Mouse (Mus musculus): ENCODE measurements around the gene Tmco5. TPM values are rescaled to one million over a fixed set of nuclear protein-coding genes. Genes with fewer than 3 reads are reported as not detected.

Tmco5 gene
- polyA plus RNA-seq, 1 experiment, result 284 TPM

GRCm38 (mm10) chr2:116858703-116859102, 19.8 kb upstream of the Tmco5 start:
- no peaks in the 10 kb centered on the region for H3K4me1 ChIP-seq (ENCODE audit: control insufficient read depth, insufficient read depth, low read length)
- TF ChIP-seq POLR2A (IDR thresholded peaks at IDR 0.05; ENCODE audit: control insufficient read depth, low read depth, low read length) (no peak), CTCF (IDR thresholded peaks at IDR 0.05; ENCODE audit: control insufficient read depth, insufficient read depth, insufficient replicate concordance, low read depth, low read length) (no peak)

GRCm38 (mm10) chr2:116876955-116877615, 1.4 kb upstream of the Tmco5 start:
- H3K27ac ChIP-seq (ENCODE audit: control insufficient read depth, insufficient read depth, low read depth, low read length), result no peak overlapping the region
- no peak for TF ChIP-seq POLR2A (IDR thresholded peaks at IDR 0.05; ENCODE audit: control insufficient read depth, low read depth, low read length)
- peaks cover 2% of the 10 kb centered on the region for H3K4me1 ChIP-seq (ENCODE audit: control insufficient read depth, insufficient read depth, low read length)
- no peaks in the 10 kb centered on the region for H3K27me3 ChIP-seq (ENCODE audit: control insufficient read depth, insufficient read depth, low read length)
- peak overlapping the region; percentile 84 for H3K4me3 ChIP-seq (ENCODE audit: control insufficient read depth, low read depth, low read length)
- no peaks in the 10 kb centered on the region for H3K36me3 ChIP-seq (ENCODE audit: control insufficient read depth, insufficient read depth, low read length)

More at GRCm38 (mm10) chr2:116858703-116859102, 19.8 kb upstream of the Tmco5 start:
- no peaks in the 10 kb centered on the region for H3K36me3 ChIP-seq (ENCODE audit: control insufficient read depth, insufficient read depth, low read length)
- H3K27ac ChIP-seq (ENCODE audit: control insufficient read depth, insufficient read depth, low read depth, low read length), result no peak overlapping the region
- H3K4me3 ChIP-seq (ENCODE audit: control insufficient read depth, low read depth, low read length), result no peak overlapping the region
- no peaks in the 10 kb centered on the region for H3K27me3 ChIP-seq (ENCODE audit: control insufficient read depth, insufficient read depth, low read length)

- peaks cover 2% of the 10 kb centered on the region for H3K4me1 ChIP-seq (ENCODE audit: control insufficient read depth, insufficient read depth, low read length)
- H3K27ac ChIP-seq (ENCODE audit: control insufficient read depth, insufficient read depth, low read depth, low read length), result no peak overlapping the region
- H3K36me3 ChIP-seq (ENCODE audit: control insufficient read depth, insufficient read depth, low read length), result no peaks in the 10 kb centered on the region
- no peak for TF ChIP-seq POLR2A (IDR thresholded peaks at IDR 0.05; ENCODE audit: control insufficient read depth, low read depth, low read length)
- no peak for TF ChIP-seq CTCF (IDR thresholded peaks at IDR 0.05; ENCODE audit: control insufficient read depth, insufficient read depth, insufficient replicate concordance, low read depth, low read length)
- no peaks in the 10 kb centered on the region for H3K27me3 ChIP-seq (ENCODE audit: control insufficient read depth, insufficient read depth, low read length)
- H3K4me3 ChIP-seq (ENCODE audit: control insufficient read depth, low read depth, low read length), result peak overlapping the region; percentile 38
Observed at GRCm38 (mm10) chr2:116879730-116880129, 1.2 kb downstream of the Tmco5 start.

- no peaks in the 10 kb centered on the region for H3K27me3 ChIP-seq (ENCODE audit: control insufficient read depth, insufficient read depth, low read length)
- no peak for TF ChIP-seq CTCF (IDR thresholded peaks at IDR 0.05; ENCODE audit: control insufficient read depth, insufficient read depth, insufficient replicate concordance, low read depth, low read length)
- TF ChIP-seq POLR2A (IDR thresholded peaks at IDR 0.05; ENCODE audit: control insufficient read depth, low read depth, low read length), result no peak
- no peak overlapping the region for H3K27ac ChIP-seq (ENCODE audit: control insufficient read depth, insufficient read depth, low read depth, low read length)
- no peaks in the 10 kb centered on the region for H3K36me3 ChIP-seq (ENCODE audit: control insufficient read depth, insufficient read depth, low read length)
- peaks cover 2% of the 10 kb centered on the region for H3K4me1 ChIP-seq (ENCODE audit: control insufficient read depth, insufficient read depth, low read length)
- no peak overlapping the region for H3K4me3 ChIP-seq (ENCODE audit: control insufficient read depth, low read depth, low read length)
Observed at GRCm38 (mm10) chr2:116893316-116893987, 15.0 kb downstream of the Tmco5 start.

GRCm38 (mm10) chr2:116893988-116894363, 15.5 kb downstream of the Tmco5 start:
- no peak; the same call in 1 of the 2 replicates for TF ChIP-seq CTCF (IDR thresholded peaks at IDR 0.05; ENCODE audit: control insufficient read depth, insufficient read depth, insufficient replicate concordance, low read depth, low read length)
- no peak for TF ChIP-seq POLR2A (IDR thresholded peaks at IDR 0.05; ENCODE audit: control insufficient read depth, low read depth, low read length)
- H3K27ac ChIP-seq (ENCODE audit: control insufficient read depth, insufficient read depth, low read depth, low read length), result no peak overlapping the region
- H3K27me3 ChIP-seq (ENCODE audit: control insufficient read depth, insufficient read depth, low read length), result no peaks in the 10 kb centered on the region
- no peaks in the 10 kb centered on the region for H3K36me3 ChIP-seq (ENCODE audit: control insufficient read depth, insufficient read depth, low read length)
- H3K4me1 ChIP-seq (ENCODE audit: control insufficient read depth, insufficient read depth, low read length), result peaks cover 2% of the 10 kb centered on the region
- no peak overlapping the region for H3K4me3 ChIP-seq (ENCODE audit: control insufficient read depth, low read depth, low read length)

- no peaks in the 10 kb centered on the region; the same call in 1 of the 2 replicates for H3K4me1 ChIP-seq (ENCODE audit: control insufficient read depth, insufficient read depth, low read length)
- peak overlapping the region; percentile 47 for H3K4me3 ChIP-seq (ENCODE audit: control insufficient read depth, low read depth, low read length)
- TF ChIP-seq POLR2A (IDR thresholded peaks at IDR 0.05; ENCODE audit: control insufficient read depth, low read depth, low read length), result no peak
- peak; percentile 84 for TF ChIP-seq CTCF (IDR thresholded peaks at IDR 0.05; ENCODE audit: control insufficient read depth, insufficient read depth, insufficient replicate concordance, low read depth, low read length)
- H3K36me3 ChIP-seq (ENCODE audit: control insufficient read depth, insufficient read depth, low read length), result no peaks in the 10 kb centered on the region
- H3K27me3 ChIP-seq (ENCODE audit: control insufficient read depth, insufficient read depth, low read length), result no peaks in the 10 kb centered on the region
- no peak overlapping the region for H3K27ac ChIP-seq (ENCODE audit: control insufficient read depth, insufficient read depth, low read depth, low read length)
Observed at GRCm38 (mm10) chr2:116899615-116900272, 21.3 kb downstream of the Tmco5 start.

GRCm38 (mm10) chr2:116900273-116900843, 21.9 kb downstream of the Tmco5 start:
- H3K4me1 ChIP-seq (ENCODE audit: control insufficient read depth, insufficient read depth, low read length), result no peaks in the 10 kb centered on the region; the same call in 1 of the 2 replicates
- H3K36me3 ChIP-seq (ENCODE audit: control insufficient read depth, insufficient read depth, low read length), result no peaks in the 10 kb centered on the region
- no peak overlapping the region for H3K27ac ChIP-seq (ENCODE audit: control insufficient read depth, insufficient read depth, low read depth, low read length)
- no peak for TF ChIP-seq POLR2A (IDR thresholded peaks at IDR 0.05; ENCODE audit: control insufficient read depth, low read depth, low read length)
- TF ChIP-seq CTCF (IDR thresholded peaks at IDR 0.05; ENCODE audit: control insufficient read depth, insufficient read depth, insufficient replicate concordance, low read depth, low read length), result no peak
- no peaks in the 10 kb centered on the region for H3K27me3 ChIP-seq (ENCODE audit: control insufficient read depth, insufficient read depth, low read length)
- peak overlapping the region; percentile 47 for H3K4me3 ChIP-seq (ENCODE audit: control insufficient read depth, low read depth, low read length)
